13 mouse cellular contexts compared by ENCODE assay signal in genomic region chr17:72938871-72939568, GRCm38 (mm10). TPM values are rescaled to one million over a fixed set of nuclear protein-coding genes. Genes with fewer than 3 reads are reported as not detected.
DNase-seq lines count a peak whose midpoint lies in the region; ATAC-seq lines count a peak whose summit lies in the region.
"Had no signal": no experiment of that assay in that cellular context is flagged by ENCODE, and none has a peak within 500 bp of the region (broad histone marks: within the 10 kb centered on the region; RNA-seq: fewer than 3 reads in every experiment).

No protein-coding gene starts in this region.

- DNase-seq in heart, postnatal 10 days = no peak
- DNase-seq in lung, postnatal 14 days = no peak
- DNase-seq in thymus, postnatal 25 days = peak; percentile 57
- DNase-seq in layer of hippocampus, adult 9-10 months (ENCODE audit: low spot score) = no peak
- DNase-seq: adrenal gland, postnatal 14 days had no signal

- peaks cover 30% of the 10 kb centered on the region for H3K36me3 ChIP-seq in heart, embryonic 11.5 days (ENCODE audit: control insufficient read depth, insufficient read depth, low read length)
- peaks cover 28% of the 10 kb centered on the region for H3K36me3 ChIP-seq in lung, embryonic 16.5 days (ENCODE audit: control insufficient read depth, insufficient read depth, low read length)
- H3K36me3 ChIP-seq in intestine, embryonic 15.5 days = peaks cover 26% of the 10 kb centered on the region

- no peak for ATAC-seq in heart, embryonic 11.5 days (replicated peaks; ENCODE audit: insufficient number of reproducible peaks, low FRiP score, low TSS enrichment)
- ATAC-seq in lung, embryonic 16.5 days (ENCODE audit: low read depth) = no peak
- no peak for ATAC-seq in intestine, embryonic 15.5 days
- ATAC-seq: liver, postnatal 0 days had no signal

- no peaks in the 10 kb centered on the region for H3K9me3 ChIP-seq in heart, embryonic 11.5 days (replicated peaks; ENCODE audit: control insufficient read depth, low read length)
- H3K9me3 ChIP-seq in lung, embryonic 16.5 days (ENCODE audit: control insufficient read depth, low read length) = no peaks in the 10 kb centered on the region
- H3K9me3 ChIP-seq in intestine, embryonic 15.5 days = no peaks in the 10 kb centered on the region
- H3K9me3 ChIP-seq: midbrain, embryonic 10.5 days had no signal

- H3K4me3 ChIP-seq in heart, embryonic 11.5 days (ENCODE audit: low read depth, low read length) = no peak overlapping the region
- no peak overlapping the region for H3K4me3 ChIP-seq in lung, embryonic 16.5 days (ENCODE audit: low read length)
- no peak overlapping the region for H3K4me3 ChIP-seq in intestine, embryonic 15.5 days (replicated peaks)
- H3K4me3 ChIP-seq: forebrain, embryonic 10.5 days; limb, embryonic 13.5 days; midbrain, embryonic 10.5 days had no signal

- intact Hi-C loops in heart, postnatal 10 days (cut with DNase I) = loop anchor here (2.0 kb wide), 1 partner anchor 38 kb away; no protein-coding TSS in a partner anchor

- H3K27me3 ChIP-seq in heart, embryonic 11.5 days (ENCODE audit: control insufficient read depth, insufficient read depth, low read length) = no peaks in the 10 kb centered on the region
- no peaks in the 10 kb centered on the region for H3K27me3 ChIP-seq in lung, embryonic 16.5 days (ENCODE audit: control insufficient read depth, insufficient read depth, low read depth, low read length)
- no peaks in the 10 kb centered on the region for H3K27me3 ChIP-seq in intestine, embryonic 15.5 days (replicated peaks)

- peak overlapping the region; percentile 31; the same call in 1 of the 2 replicates for H3K27ac ChIP-seq in heart, embryonic 11.5 days (ENCODE audit: low read depth, low read length)
- H3K27ac ChIP-seq in lung, embryonic 16.5 days (ENCODE audit: low read length) = peak overlapping the region; percentile 48; the same call in 1 of the 2 replicates
- peak overlapping the region; percentile 44; the same call in 1 of the 2 replicates for H3K27ac ChIP-seq in intestine, embryonic 15.5 days
- H3K27ac ChIP-seq: forebrain, embryonic 10.5 days; limb, embryonic 13.5 days; midbrain, embryonic 10.5 days had no signal

- WGBS in heart, embryonic 11.5 days (ENCODE audit: insufficient replicate concordance) = 86% methylated on average over 15 of the region's 15 CpGs
- WGBS in lung, embryonic 16.5 days = 69% methylated on average over 15 of the region's 15 CpGs
- 72% methylated on average over 15 of the region's 15 CpGs for WGBS in intestine, embryonic 15.5 days

- no peak overlapping the region for H3K4me2 ChIP-seq in heart, embryonic 11.5 days
- no peak overlapping the region for H3K4me2 ChIP-seq in lung, embryonic 16.5 days (ENCODE audit: low read depth, low read length)
- no peak overlapping the region for H3K4me2 ChIP-seq in intestine, embryonic 15.5 days (replicated peaks)
- H3K4me2 ChIP-seq: limb, embryonic 13.5 days had no signal

- H3K4me1 ChIP-seq in heart, embryonic 11.5 days (ENCODE audit: control insufficient read depth, insufficient read depth, low read length) = peaks cover 48% of the 10 kb centered on the region
- peaks cover 51% of the 10 kb centered on the region for H3K4me1 ChIP-seq in lung, embryonic 16.5 days (replicated peaks; ENCODE audit: control insufficient read depth, insufficient read depth, low read length)
- H3K4me1 ChIP-seq in intestine, embryonic 15.5 days (replicated peaks) = peaks cover 36% of the 10 kb centered on the region

- H3K9ac ChIP-seq in heart, embryonic 11.5 days (ENCODE audit: low read depth, low read length) = no peak overlapping the region
- no peak overlapping the region for H3K9ac ChIP-seq in lung, embryonic 16.5 days (ENCODE audit: low read length)
- H3K9ac ChIP-seq in intestine, embryonic 15.5 days = no peak overlapping the region
- H3K9ac ChIP-seq: limb, embryonic 13.5 days; liver, postnatal 0 days had no signal

RNA-seq across cellular contexts. Expression of gene Lbh, which starts 20.9 kb away (rescaled TPM):
- 19.1 and 22.8 TPM in 2 replicates for polyA plus RNA-seq in heart, embryonic 11.5 days (2014; fragmentation: Nextera tagmentation; extraction: Ambion mirVana)
- total RNA-seq in heart, postnatal 10 days (2021) = 100 to 1,000 TPM; 456 to 731 TPM
- 8.8 and 9.7 TPM in 2 replicates for polyA plus RNA-seq in lung, embryonic 16.5 days (2015; fragmentation: Nextera tagmentation; extraction: Ambion mirVana)
- polyA plus RNA-seq in intestine, embryonic 15.5 days (2015; fragmentation: Nextera tagmentation; extraction: Ambion mirVana) = 5.2 and 6.1 TPM in 2 replicates
- total RNA-seq: MEL had no signal
